Mouse (Mus musculus): Measurements from ENCODE around the gene Mrps7. TPM values are rescaled to one million over a fixed set of nuclear protein-coding genes. Genes with fewer than 3 reads are reported as not detected.

Mrps7 gene
- 23.5 and 27.0 TPM in 2 replicates for total RNA-seq (2017)

DNA sequence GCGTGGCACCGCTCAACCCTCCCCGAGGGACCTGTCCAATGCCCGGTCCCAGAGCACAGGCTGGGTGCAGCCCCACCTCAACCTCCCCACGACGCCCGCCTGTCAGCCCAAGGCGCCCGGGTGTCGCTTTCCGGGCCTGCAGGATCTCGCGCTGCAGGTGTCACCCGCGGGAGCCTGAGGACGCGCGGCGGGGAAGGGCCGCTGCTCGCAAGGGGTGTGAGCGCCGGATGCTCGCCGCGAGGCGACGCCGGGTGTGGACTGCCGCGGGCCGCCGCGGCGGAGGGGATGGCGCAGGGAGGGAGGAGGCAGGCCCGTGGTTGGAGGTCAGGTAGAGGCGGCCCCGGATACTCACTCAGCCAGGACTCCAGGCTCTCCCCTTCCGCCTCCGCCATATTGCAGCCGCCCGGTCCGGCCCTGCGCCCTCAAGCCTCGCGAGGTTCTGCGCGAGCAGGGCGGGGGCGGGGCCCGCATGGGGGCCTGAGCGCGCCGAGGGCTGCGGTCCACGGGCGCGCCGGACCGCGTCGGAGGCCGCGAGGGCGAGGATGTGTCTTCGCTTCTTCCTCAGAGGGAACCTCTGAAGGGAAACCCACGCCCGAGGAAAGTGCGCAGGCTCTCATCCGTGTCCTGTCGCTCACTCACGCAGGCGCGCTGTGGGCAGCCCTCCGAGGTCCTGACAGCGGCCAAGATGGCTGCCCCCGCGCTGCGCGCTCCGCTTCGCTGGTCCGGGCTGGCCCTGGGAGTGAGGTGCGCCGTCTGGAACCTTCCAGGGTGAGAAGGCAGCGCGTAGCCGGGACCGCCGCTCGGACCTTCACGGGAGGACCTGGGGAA is at the start of gene Mrps7, which contains the start of gene Gga3:
Gene Mrps7, plus strand, starts transcription at position 450 of the 828 bp plus-strand sequence.
Gene Gga3, minus strand, starts transcription at position 576 of the 828 bp plus-strand sequence.
- peak; percentile 93 for ATAC-seq (ENCODE audit: extremely low read depth, insufficient number of reproducible peaks, low FRiP score, poor library complexity, severe bottlenecking)

DNA sequence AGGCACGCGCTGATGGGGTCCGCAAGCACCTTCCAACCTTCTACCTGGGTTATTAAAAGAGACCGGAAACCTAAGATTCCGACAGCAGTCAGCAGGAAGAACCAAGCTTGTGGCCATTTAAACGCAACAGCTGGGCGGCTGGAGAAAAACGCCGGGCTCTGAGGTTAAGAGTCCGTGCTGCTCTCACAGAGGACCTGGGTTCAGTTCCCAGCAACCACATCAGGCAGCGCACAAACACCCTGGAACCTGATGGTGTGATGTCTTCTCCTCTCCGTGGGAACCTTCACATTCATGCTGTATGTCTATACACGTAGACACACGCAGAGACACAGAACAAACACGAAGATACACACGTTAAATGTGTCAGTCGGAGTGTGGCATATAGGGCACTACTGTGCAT is 48.0 kb upstream of the Mrps7 start:
- no peak for ATAC-seq (ENCODE audit: extremely low read depth, insufficient number of reproducible peaks, low FRiP score, poor library complexity, severe bottlenecking)

DNA sequence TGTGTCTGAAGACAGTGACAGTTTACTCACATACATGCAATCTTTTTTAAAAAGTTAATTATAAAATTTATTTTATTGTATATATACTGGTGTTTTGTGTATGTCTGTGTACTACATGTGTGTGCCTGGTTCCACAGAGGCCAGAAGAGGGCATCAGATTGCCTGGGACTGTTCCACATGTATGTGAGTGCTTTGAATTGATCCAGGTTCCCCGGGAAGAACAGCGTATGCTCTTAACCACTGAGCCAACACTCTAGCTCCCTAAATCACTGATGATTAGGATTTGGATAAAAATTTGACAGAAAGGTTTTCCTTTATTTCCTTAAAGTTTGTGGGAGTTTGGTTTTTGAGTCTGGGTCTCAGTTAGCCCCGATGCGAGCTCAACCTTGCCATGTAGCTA is 40.3 kb upstream of the Mrps7 start:
- no peak for ATAC-seq (ENCODE audit: extremely low read depth, insufficient number of reproducible peaks, low FRiP score, poor library complexity, severe bottlenecking)

DNA sequence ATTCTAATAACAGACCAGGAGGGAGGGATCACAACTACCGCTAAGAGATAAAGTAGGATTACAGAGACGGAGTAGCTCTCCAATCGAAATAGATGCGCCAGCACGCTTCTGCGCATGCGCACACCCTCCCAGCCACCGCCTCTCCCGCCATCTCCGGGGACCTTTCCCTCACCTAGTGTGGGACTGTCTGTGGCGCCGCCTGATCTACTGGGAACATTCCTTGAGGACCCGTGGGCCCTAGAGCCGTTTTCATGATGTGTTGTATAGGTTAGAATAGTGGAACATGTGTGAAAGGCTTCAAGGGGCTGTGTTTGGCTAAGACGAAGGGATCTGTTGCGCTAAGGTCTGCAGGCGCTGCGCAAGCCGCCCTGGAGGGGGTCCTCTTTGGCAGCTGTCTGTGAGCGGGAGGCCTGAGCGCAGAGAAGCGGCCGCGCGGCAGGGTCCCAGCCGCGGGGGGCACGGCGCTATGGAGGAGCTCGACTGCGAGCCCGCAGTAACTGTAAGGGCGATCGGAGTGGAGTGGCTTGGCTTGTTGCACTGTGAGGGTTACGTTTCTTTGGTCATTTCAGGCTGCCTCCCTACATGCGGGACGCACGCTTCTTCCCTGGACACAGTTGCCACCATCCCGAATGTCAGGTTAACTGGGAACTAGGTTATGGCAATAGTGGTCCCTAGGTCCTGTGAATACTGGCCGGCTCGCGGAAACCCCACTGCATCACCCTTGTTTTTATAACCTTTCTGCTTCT is 39.5 kb upstream of the Mrps7 start, which contains the start of gene Nup85:
Gene Nup85, plus strand, starts transcription at position 371 of the 746 bp plus-strand sequence.
- peak; percentile 88 for ATAC-seq (ENCODE audit: extremely low read depth, insufficient number of reproducible peaks, low FRiP score, poor library complexity, severe bottlenecking)

DNA sequence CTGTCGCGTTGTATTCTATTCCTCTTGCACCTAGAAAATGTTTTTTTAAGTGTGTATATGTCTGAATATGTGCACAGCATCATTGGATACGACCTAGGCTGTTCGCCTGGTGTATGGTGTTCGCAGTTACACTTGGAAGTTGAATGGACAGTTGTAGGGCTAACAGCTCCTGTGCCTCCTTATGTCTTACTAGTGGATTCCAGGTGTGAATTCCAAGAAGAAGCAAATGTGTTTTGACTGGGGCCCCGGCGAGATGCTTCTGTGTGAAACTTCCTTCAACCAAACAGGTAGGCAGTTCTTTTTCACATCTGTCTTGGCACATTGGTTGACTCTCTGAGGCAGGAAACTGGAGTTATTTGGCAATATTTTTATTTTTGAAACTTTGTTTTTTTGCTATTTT is 38.8 kb upstream of the Mrps7 start:
- no peak for ATAC-seq (ENCODE audit: extremely low read depth, insufficient number of reproducible peaks, low FRiP score, poor library complexity, severe bottlenecking)

DNA sequence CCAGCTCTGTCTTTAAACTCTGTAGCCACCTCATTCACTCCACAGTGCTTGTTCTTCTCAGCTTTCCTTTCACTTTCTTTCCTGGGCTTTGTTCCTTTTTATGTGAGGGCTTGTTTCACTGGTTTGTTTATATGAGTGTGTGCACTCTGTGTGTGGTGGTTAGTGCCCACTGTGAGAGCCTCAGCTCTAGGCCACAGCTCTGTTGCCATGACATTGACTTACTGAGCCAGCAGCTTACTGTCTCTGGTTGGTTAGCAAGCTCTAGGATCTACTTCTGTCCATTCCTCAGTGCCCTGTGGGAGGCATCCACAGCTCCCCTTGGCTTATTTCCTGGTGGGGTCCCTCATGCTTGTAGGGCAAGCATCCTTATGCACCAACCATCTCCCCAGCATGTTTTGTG is 24.6 kb upstream of the Mrps7 start:
- ATAC-seq (ENCODE audit: extremely low read depth, insufficient number of reproducible peaks, low FRiP score, poor library complexity, severe bottlenecking): no peak

DNA sequence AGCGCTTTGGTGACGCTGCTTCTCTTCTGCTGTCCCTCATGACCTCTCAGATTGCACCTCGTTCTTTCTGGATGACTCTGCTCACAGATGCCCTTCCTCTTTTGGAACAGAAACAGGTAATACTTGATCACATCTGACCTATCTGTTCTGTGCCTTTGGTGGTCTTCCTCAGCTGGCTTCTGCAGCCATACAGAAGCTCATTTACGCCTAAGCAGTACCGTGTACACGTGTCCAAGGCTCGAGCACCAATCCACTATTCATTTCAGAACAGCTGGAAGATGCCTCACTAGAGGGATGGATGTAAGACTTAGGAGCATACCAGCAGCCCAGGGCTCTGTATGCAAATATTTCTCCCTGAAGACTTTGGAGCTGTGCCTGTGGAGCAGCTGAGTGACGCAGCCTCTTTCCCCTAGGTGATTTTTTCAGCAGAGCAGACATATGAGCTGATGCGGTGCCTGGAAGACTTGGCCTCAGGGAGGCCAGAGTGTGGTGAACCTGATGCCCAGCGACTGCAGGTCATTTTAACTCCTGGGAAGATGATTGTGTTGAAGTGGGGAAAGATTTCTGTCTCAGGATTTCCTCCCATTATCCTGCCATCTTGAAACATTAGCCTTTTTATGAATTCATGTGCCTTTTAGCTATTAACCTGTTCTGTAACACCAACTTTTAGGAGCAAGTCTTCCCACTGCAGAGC is 20.7 kb upstream of the Mrps7 start:
- ATAC-seq (ENCODE audit: extremely low read depth, insufficient number of reproducible peaks, low FRiP score, poor library complexity, severe bottlenecking): no peak

DNA sequence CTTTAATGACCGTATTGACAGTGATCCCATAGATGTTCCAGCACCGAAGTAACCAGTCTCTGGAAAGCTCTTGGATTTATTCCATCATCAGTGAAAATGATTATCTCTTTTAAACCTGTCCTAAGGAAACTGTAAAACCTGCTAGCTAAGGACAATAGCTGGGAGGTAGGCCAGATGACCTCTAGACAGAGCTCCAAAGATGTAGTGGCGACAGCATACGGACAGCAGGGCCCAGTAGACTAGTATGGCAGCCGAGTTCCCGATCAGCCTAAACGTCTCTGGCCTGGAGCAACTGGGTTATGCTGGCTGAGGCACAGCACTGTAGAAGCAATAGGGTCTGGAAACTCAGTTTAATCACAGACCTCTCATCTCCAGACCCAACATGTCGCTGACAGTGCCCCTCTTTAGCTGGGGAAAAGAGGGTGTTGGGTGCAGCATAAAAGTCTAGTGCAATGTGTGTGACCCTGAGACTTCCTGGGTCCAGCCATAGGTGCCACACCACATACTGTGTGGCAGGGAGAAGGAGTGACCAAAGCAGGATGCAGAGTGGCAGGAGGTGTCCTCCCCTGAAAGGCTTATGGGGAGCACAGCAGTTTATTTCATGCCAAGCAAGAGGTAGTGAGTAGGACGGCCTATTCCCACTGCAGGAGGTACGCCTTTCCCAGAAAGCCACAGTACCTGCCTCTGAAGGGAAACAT is 19.2 kb upstream of the Mrps7 start:
- ATAC-seq (ENCODE audit: extremely low read depth, insufficient number of reproducible peaks, low FRiP score, poor library complexity, severe bottlenecking): no peak

DNA sequence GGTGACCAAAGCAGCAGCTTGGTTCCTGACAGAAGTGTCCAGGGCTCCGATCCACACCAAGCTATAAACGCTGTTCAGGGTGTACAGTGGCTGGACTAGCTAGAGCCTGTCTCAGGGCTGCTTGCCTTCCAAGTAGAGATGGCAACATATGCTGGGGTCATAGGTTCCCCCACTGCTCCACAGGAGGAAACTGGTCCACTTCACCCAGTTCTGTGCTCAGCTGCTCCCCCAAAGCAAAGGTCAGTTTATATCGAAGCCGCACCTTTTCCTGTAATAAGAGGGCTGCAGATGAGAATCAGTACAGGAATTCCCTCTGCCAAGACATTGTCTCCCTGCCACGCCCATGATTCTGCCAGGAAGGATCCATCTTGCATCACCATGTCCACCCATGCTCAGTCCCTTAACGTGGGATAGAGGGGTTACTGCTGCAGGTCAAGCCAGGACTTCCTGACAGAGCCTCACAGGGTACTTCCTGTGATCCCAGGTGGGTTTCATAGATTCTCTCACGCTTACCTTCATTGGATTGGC is 18.1 kb upstream of the Mrps7 start:
- ATAC-seq (ENCODE audit: extremely low read depth, insufficient number of reproducible peaks, low FRiP score, poor library complexity, severe bottlenecking): no peak

DNA sequence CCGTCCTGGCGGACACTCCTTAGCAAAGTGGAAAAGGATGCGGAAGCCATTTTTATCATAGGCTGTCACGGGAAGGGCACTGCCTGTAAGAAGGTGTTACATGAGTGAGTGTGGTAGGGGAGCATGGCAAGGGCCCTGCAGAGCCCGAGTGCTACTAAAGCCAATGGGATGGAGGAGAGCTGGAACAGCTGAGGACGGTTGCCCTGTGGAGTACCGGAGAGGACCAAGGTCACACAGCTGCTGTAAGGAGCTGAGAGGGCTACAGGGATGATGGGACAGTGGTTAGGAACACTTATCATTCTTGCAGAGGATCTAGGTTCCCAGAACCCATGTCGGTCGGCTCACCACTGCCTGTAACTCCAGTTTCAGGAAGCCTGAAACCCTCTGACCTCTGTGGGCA is 17.3 kb upstream of the Mrps7 start:
- ATAC-seq (ENCODE audit: extremely low read depth, insufficient number of reproducible peaks, low FRiP score, poor library complexity, severe bottlenecking): no peak

DNA sequence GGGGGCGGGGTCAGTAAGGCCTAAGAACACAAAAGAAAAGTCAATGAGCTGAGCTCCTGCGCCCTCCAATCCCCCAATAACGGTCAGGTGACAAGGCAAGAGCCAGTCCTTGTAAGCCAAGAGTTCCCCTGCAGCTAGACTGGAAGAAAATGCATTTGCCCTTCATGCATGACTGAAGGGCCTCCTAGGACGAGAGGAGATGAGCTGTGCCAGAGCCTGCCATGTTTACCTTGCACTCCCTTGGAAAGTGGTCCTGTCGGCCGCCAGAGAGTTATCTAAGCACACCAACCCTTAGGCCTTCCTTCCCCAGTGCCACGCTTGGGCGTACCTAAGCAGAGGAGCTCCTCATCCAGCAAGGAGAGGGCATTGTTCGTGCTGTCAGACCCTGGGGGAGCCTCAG is 15.7 kb upstream of the Mrps7 start:
- ATAC-seq (ENCODE audit: extremely low read depth, insufficient number of reproducible peaks, low FRiP score, poor library complexity, severe bottlenecking): no peak

DNA sequence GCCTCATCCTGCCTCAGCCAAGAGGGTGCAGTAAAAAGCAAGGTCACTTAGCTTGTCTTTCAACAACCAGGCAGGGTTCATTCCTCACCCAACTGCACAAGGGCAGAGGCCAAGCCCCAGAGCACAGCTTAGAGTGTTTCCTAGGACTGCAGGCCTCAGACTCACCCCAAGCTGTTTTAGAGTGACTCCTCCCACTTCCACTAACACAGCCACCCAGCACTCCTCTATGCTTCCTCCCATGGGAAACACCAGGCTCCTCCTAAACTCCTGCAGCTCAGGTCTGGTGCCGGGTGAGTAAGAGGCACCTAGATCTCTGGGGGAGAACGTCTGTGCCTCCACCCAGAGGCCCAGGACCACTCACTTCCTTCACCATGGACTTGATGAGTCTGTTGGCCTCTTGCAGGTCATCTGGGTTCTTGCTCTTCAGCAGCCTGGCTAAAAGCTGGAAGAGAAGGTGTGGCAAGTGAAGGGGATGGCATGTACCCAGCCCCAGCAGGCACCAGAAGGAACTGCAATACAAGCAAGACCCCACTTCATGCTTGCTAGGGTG is 13.1 kb upstream of the Mrps7 start:
- ATAC-seq (ENCODE audit: extremely low read depth, insufficient number of reproducible peaks, low FRiP score, poor library complexity, severe bottlenecking): no peak

DNA sequence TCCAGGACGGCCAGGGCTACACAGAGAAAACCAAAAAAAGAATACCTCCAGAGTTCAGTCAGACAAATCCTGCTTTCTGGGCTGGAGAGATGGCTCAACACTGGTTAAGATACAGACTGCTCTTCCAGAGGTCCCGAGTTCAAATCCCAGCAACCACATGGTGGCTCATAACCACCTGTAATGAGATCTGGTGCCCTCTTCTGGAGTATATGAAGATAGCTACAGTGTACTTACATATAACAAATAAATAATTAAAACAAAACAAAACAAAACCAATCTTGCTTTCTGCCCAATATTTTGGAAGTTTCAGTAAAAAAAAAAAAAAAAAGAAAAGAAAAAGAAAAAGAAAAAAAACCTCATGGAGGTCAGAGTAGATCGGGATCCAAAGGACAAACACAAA is 8.5 kb upstream of the Mrps7 start:
- no peak for ATAC-seq (ENCODE audit: extremely low read depth, insufficient number of reproducible peaks, low FRiP score, poor library complexity, severe bottlenecking)

DNA sequence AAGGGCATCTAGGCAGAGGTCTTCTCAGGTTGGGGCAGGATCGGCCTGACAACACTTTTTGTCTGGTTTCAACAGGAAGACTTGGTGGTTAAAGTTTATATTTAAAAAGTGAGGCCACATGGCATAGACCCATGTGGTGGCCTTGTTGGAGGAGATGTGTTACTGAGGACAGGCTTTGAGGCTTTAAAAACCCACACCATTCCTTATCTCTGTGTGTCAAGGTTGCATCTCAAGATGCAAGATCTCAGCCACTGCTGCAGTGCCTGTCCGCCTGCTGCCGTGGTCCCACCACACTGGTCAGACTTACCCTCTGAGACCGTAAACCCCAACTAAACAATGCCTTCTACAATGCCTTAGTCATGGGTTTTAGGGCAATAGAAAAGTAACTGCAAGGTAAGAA is 5.4 kb upstream of the Mrps7 start:
- no peak for ATAC-seq (ENCODE audit: extremely low read depth, insufficient number of reproducible peaks, low FRiP score, poor library complexity, severe bottlenecking)

DNA sequence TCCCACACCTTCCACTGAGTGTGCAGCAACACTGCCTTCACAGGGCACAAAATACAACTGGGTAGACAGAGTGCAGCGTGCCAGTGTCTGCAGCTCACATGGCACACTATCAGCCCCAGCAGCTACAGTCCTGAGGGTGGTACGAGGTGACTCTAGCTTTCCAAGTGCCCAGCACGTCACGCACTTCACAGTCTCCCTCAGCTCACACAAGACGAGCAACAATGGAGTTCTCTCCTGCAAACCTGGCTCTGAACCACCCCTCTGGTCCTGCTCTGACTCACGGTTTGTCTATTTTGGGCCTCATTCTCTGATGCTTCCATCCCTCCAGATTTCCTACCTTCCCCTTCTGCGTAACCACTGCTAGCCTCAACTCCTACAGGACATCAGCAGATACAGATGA is 4.0 kb upstream of the Mrps7 start:
- ATAC-seq (ENCODE audit: extremely low read depth, insufficient number of reproducible peaks, low FRiP score, poor library complexity, severe bottlenecking): no peak

DNA sequence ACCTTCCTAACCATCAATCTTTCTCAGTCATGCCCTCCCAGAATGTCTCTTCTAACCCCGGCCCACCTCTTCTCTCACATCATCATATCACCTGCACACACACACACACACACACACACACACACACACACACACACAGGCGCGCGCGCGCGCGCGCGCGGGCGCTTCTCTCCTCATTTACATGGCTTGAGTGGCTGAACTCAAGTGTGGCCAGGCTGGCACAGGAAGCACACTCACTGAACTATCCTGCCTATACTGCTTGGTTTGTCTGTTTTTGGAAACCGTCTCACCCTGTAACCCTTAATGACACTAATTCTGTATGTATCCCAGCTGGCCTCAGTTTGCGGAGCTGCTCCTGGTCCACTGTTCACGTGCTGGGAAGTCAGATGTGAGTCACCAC is 3.0 kb upstream of the Mrps7 start:
- no peak for ATAC-seq (ENCODE audit: extremely low read depth, insufficient number of reproducible peaks, low FRiP score, poor library complexity, severe bottlenecking)

DNA sequence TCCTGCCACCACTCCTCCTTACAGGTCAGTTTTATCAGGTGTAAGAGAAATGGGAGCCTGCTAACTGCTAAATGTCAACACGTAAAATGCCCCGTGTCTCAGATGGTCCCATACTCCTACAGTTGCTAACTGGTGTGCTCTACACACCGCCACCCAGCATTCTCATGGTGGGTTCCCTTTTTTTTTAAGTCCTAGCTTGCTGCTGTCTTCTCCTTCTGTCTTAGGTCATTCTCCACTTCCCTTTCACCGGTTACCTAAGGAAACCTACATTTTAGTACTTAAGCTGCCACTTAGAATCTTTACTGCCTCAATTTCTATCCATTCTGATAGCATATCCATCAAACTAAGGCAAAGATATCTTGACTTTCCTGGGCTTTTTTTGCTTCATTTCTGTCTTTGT is 2.6 kb upstream of the Mrps7 start:
- no peak for ATAC-seq (ENCODE audit: extremely low read depth, insufficient number of reproducible peaks, low FRiP score, poor library complexity, severe bottlenecking)

DNA sequence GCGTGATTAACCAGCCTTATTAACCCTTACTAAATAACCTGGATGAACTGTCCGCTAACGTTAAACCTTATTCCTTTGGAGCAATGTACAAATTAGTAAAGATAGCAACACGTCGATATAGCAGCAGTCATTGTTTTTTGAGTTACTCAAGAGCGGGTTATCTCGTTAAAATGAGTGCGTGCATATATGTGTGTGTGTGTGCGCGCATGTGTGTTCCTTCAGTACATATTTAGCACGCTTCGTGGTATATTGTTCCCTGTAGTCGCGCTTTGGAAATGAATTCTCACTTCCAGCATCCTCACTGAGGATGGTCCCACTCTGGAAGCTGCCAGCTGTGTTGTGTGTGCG is 623 bp upstream of the Mrps7 start:
- no peak for ATAC-seq (ENCODE audit: extremely low read depth, insufficient number of reproducible peaks, low FRiP score, poor library complexity, severe bottlenecking)

DNA sequence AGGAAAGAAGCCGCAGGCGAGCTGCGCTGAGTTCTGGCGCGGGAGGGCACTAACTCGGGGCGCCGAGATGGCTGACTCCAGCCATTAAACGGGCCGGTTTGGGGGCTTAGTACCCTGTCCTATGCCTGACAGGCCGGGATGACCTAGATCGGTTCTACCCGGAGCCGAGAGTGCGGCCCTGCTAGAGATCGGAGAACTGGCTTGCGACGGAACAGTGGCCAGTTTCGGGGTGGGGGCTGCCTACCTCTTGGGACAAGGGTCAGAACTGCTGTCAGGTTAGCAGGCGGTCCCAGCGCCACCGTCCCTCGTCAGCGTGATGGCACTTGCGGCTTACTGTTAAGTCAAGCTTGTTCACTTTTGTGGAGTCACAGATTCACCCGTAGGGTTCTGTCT is 575 bp downstream of the Mrps7 start:
- ATAC-seq (ENCODE audit: extremely low read depth, insufficient number of reproducible peaks, low FRiP score, poor library complexity, severe bottlenecking): no peak
